Mouse (Mus musculus) megakaryocyte, embryonic 14.5 days (primary cell): ENCODE results near the gene Arhgap42.

ENCODE experiments used
- FLI1 ChIP-seq: IDR thresholded peaks from 2 replicates; pipeline ENCODE4 v1.6.1; 2012; ENCODE audit warnings: low read length, inconsistent platforms, mixed read lengths
- GATA1 ChIP-seq: IDR thresholded peaks from 3 replicates; pipeline ENCODE4 v1.6.1; 2012; ENCODE audit warnings: mixed read lengths, low read length, inconsistent platforms, borderline replicate concordance

- TF ChIP-seq GATA1 (no peak), FLI1 (no peak)
Measured at GRCm38 (mm10) chr9:8982315-8982714, 256.6 kb downstream of the Arhgap42 start.
